Mouse (Mus musculus): ENCODE data around the gene Immp2l.

- TF ChIP-seq POLR2A (IDR thresholded peaks at IDR 0.05; ENCODE audit: low read depth, low read length) (no peak), CTCF (IDR thresholded peaks at IDR 0.05; ENCODE audit: extremely low read depth, insufficient read length, insufficient replicate concordance, low read depth, low read length) (no peak)
Observed at GRCm38 (mm10) chr12:41096045-41096444, 72.2 kb downstream of the Immp2l start.

All from small intestine, adult 2 months (tissue).